Mouse (Mus musculus) heart, embryonic 12.5 days (tissue): ENCODE results near the gene Mylk. TPM values are rescaled to one million over a fixed set of nuclear protein-coding genes. Genes with fewer than 3 reads are reported as not detected.
"Not testable (repeated sequence)": the region's sequence is repeated elsewhere in the genome, so short reads cannot be mapped to it uniquely, and the experiment has no call there.

Experiments used
- ATAC-seq: fragments of 200-750 bp; cut with Nextera tagmentation; 2 replicates; pipeline ENCODE4 v1.8.0; 2017; ENCODE audit warnings: moderate TSS enrichment, moderate library complexity; ENCODE audit not compliant: insufficient number of reproducible peaks, low FRiP score
- H3K27ac ChIP-seq: fragments of 300-500 bp; sonication (generic); 2 replicates; pipeline ENCODE4 v1.5.1; 2016; ENCODE audit warnings: mild to moderate bottlenecking, moderate library complexity; ENCODE audit not compliant: poor library complexity, severe bottlenecking
- H3K27me3 ChIP-seq: fragments of 300-500 bp; sonication (generic); replicated peaks from 2 replicates; pipeline ENCODE4 v1.6.1; 2016; ENCODE audit warnings: mild to moderate bottlenecking, moderate library complexity
- H3K36me3 ChIP-seq: fragments of 300-500 bp; sonication (generic); 2 replicates; pipeline ENCODE4 v1.6.1; 2016; ENCODE audit warnings: mild to moderate bottlenecking, moderate library complexity
- H3K4me1 ChIP-seq: fragments of 300-500 bp; sonication (generic); replicated peaks from 2 replicates; pipeline ENCODE4 v1.6.1; 2016; ENCODE audit warnings: mild to moderate bottlenecking
- H3K4me2 ChIP-seq: fragments of 300-500 bp; sonication (generic); 2 replicates; pipeline ENCODE4 v1.6.1; 2016; ENCODE audit warnings: mild to moderate bottlenecking, moderate library complexity
- H3K4me3 ChIP-seq: fragments of 300-500 bp; sonication (generic); 2 replicates; pipeline ENCODE4 v1.5.1; 2016; ENCODE audit warnings: mild to moderate bottlenecking
- H3K9ac ChIP-seq: fragments of 300-500 bp; sonication (generic); 2 replicates; pipeline ENCODE4 v1.6.1; 2016; ENCODE audit warnings: mild to moderate bottlenecking, moderate library complexity
- H3K9me3 ChIP-seq: fragments of 300-500 bp; sonication (generic); replicated peaks from 2 replicates; pipeline ENCODE4 v1.6.1; 2016; ENCODE audit warnings: mild to moderate bottlenecking, moderate library complexity
- WGBS: fragments of 180-500 bp; shearing (Covaris S2); methylation state at CpG from one replicate; pipeline ENCODE4 v1.1.7; 2016; 5-methylcytosine and 5-hydroxymethylcytosine counted together
- polyA plus RNA-seq: library from polyadenylated mRNA; unstranded; fragments of >200 nt; fragmentation: Nextera tagmentation; extraction: Ambion mirVana; gene quantifications from 2 replicates; pipeline ENCODE4 v1.2.1, GENCODE M21; 2016

Mylk gene
- polyA plus RNA-seq, 1 experiment from 2014 or later, result 5.2 TPM

DNA sequence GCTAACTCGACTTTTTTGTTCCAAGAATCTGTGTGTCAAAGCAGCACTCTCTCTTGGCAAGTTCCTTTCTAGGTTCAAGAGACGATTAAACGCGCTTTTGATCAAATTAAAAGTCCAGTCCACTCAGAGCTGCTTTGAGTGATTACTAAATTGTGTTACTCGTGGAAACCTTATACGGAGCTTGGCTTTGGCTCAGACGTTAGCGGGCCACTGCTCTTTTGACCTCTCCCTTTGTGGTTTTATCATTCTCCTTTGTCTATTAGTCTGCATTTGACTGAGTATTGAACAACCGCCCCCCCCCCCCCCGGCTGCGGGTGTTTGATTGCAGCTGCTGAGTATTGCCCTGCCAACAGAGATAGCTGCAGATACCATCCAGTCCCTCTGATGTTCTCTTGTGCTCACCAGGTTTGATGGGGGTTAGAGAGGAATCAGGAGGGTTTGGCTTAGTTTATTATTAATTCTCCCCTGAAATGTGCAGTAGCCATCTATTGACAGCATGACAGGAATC is 62.8 kb downstream of the Mylk start:
- Histone ChIP-seq H3K4me2 (no peak overlapping the region), H3K36me3 (no peaks in the 10 kb centered on the region), H3K4me1 (peaks cover 17% of the 10 kb centered on the region), H3K9ac (no peak overlapping the region), H3K4me3 (no peak overlapping the region), H3K9me3 (no peaks in the 10 kb centered on the region), H3K27ac (no peak overlapping the region), H3K27me3 (peaks cover 12% of the 10 kb centered on the region; the same call in 1 of the 2 replicates)
- ATAC-seq, result no peak
- WGBS, result 41% methylated on average over 11 of the region's 11 CpGs

DNA sequence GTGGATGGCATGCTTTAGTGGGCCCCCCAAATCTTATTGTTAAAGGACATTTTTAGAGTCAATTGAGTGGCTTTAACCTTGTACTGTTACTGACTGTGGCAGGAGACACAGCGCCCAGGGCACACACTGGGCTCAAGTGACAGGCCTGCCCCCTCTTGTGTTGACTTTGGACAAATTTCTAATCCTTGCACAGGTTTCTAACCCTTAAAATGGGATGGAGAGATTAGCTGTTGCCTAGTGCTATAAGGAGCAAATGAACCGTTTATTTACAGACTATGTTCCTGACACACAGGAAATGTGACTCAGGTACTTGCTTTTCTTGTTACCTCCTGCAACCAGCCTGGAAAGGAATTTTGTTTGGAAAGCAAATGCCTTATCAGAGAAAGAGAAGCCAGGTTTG is 67.2 kb downstream of the Mylk start:
- Histone ChIP-seq H3K4me2 (no peak overlapping the region), H3K27me3 (0 out of 2 replicates have a peak, but pooled peaks cover 8% of the 10 kb centered on the region), H3K27ac (no peak overlapping the region), H3K9me3 (no peaks in the 10 kb centered on the region), H3K9ac (no peak overlapping the region), H3K4me1 (peaks cover 11% of the 10 kb centered on the region), H3K4me3 (no peak overlapping the region), H3K36me3 (no peaks in the 10 kb centered on the region)
- 57% methylated on average over 2 of the region's 2 CpGs for WGBS
- no peak for ATAC-seq

- not testable (repeated sequence) for H3K4me2 ChIP-seq, ATAC-seq
Measured at GRCm38 (mm10) chr16:34813161-34813560, 68.2 kb downstream of the Mylk start.

DNA sequence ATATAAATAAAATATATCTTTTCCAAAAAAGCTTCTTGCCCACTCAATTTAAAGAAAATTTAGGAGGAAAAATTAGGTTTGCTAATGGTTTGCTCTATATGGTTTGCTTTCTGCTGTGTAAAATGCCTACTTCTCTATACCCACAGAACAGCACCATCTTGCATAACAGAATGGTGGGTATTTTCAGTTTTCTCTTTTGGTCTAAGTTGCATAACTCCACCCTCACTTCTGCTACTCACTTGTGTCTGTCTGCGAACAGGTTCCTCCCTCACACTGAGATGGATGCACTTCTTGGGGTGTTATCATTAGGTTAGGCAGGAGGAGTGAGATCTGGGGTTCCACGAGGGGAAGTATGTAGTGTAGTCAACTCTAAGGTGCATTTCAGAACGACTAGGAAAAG is 68.6 kb downstream of the Mylk start:
- no peak overlapping the region for H3K9ac ChIP-seq
- no peaks in the 10 kb centered on the region for H3K36me3 ChIP-seq
- peaks cover 5% of the 10 kb centered on the region; the same call in 1 of the 2 replicates for H3K27me3 ChIP-seq
- no peak overlapping the region for H3K27ac ChIP-seq
- 62% methylated on average over 3 of the region's 3 CpGs for WGBS
- ATAC-seq, result no peak
- H3K9me3 ChIP-seq, result no peaks in the 10 kb centered on the region
- H3K4me1 ChIP-seq, result no peaks in the 10 kb centered on the region
- H3K4me3 ChIP-seq, result no peak overlapping the region
- no peak overlapping the region for H3K4me2 ChIP-seq

More at GRCm38 (mm10) chr16:34813161-34813560, 68.2 kb downstream of the Mylk start:
- H3K27me3 ChIP-seq, H3K9ac ChIP-seq, H3K4me1 ChIP-seq, H3K27ac ChIP-seq, H3K9me3 ChIP-seq, H3K4me3 ChIP-seq, H3K36me3 ChIP-seq: not testable (repeated sequence)

GRCm38 (mm10) chr16:34814612-34815011 is 69.6 kb downstream of the Mylk start:
- Histone ChIP-seq H3K36me3 (no peaks in the 10 kb centered on the region), H3K9ac (no peak overlapping the region), H3K4me3 (no peak overlapping the region), H3K9me3 (no peaks in the 10 kb centered on the region), H3K4me2 (no peak overlapping the region), H3K4me1 (no peaks in the 10 kb centered on the region), H3K27me3 (peaks cover 5% of the 10 kb centered on the region; the same call in 1 of the 2 replicates), H3K27ac (no peak overlapping the region)
- ATAC-seq, result no peak
- 78% methylated on average over 7 of the region's 7 CpGs for WGBS

- H3K4me1 ChIP-seq, result no peaks in the 10 kb centered on the region
- no peaks in the 10 kb centered on the region for H3K9me3 ChIP-seq
- no peak for ATAC-seq
- peaks cover 5% of the 10 kb centered on the region; the same call in 1 of the 2 replicates for H3K27me3 ChIP-seq
- H3K4me2 ChIP-seq, result no peak overlapping the region
- H3K4me3 ChIP-seq, result no peak overlapping the region
- WGBS, result 82% methylated on average over 7 of the region's 7 CpGs
- no peaks in the 10 kb centered on the region for H3K36me3 ChIP-seq
- no peak overlapping the region for H3K27ac ChIP-seq
- H3K9ac ChIP-seq, result no peak overlapping the region
Measured at GRCm38 (mm10) chr16:34816548-34816947, 71.5 kb downstream of the Mylk start.

GRCm38 (mm10) chr16:34825111-34825744 is 80.2 kb downstream of the Mylk start:
- Histone ChIP-seq H3K9ac (no peak overlapping the region), H3K27me3 (no peaks in the 10 kb centered on the region), H3K4me3 (no peak overlapping the region), H3K4me2 (no peak overlapping the region), H3K36me3 (no peaks in the 10 kb centered on the region), H3K27ac (no peak overlapping the region), H3K4me1 (no peaks in the 10 kb centered on the region), H3K9me3 (no peaks in the 10 kb centered on the region)
- ATAC-seq, result no peak
- WGBS, result 76% methylated on average over 7 of the region's 7 CpGs

- Histone ChIP-seq H3K36me3 (no peaks in the 10 kb centered on the region), H3K4me2 (no peak overlapping the region), H3K27me3 (no peaks in the 10 kb centered on the region), H3K27ac (no peak overlapping the region), H3K4me3 (no peak overlapping the region), H3K9me3 (no peaks in the 10 kb centered on the region), H3K9ac (no peak overlapping the region), H3K4me1 (no peaks in the 10 kb centered on the region)
- 33% methylated on average over 1 of the region's 1 CpGs for WGBS
- ATAC-seq, result no peak
Measured at GRCm38 (mm10) chr16:34834477-34834876, 89.5 kb downstream of the Mylk start.

DNA sequence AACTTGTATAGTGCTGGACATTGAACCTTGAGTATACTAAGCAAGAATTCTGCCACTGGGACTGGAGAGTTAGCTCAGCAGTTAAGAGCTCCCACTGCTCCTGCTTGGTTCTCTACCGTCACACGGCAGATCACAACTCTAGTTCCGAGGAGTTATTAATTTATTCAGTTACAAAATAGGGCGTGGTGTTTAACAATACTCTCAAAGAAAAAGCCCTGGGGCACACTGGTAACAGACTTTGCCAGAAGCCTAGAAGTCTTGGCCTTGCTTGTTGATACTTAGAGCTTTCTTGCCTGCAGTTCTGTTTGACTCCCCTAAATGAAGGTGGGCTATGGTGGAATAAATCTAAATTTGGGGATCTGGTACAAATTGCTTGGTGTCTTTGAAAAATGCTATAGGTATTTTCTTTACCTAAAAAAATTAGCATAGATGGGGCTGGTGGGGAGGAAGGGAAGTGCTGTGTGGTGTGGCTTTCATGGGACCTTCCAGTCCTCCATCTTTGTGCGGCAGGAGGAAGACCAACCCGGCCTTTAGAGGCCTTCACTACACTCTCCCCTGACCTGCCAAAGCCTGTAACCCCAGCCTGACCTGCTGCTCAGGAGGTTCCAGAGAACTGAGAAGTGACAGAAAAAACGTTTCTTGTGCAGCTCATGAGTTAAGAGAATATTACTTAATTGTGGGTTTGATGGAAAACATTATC is 94.1 kb downstream of the Mylk start:
- Histone ChIP-seq H3K27me3 (no peaks in the 10 kb centered on the region), H3K4me2 (no peak overlapping the region), H3K27ac (no peak overlapping the region), H3K4me3 (no peak overlapping the region), H3K36me3 (no peaks in the 10 kb centered on the region), H3K4me1 (no peaks in the 10 kb centered on the region), H3K9ac (no peak overlapping the region), H3K9me3 (no peaks in the 10 kb centered on the region; the same call in 1 of the 2 replicates)
- WGBS, result 76% methylated on average over 7 of the region's 7 CpGs
- no peak for ATAC-seq

GRCm38 (mm10) chr16:34839704-34840331 is 94.8 kb downstream of the Mylk start:
- Histone ChIP-seq H3K4me2 (no peak overlapping the region), H3K36me3 (no peaks in the 10 kb centered on the region), H3K4me1 (no peaks in the 10 kb centered on the region), H3K27ac (no peak overlapping the region), H3K9ac (no peak overlapping the region), H3K9me3 (no peaks in the 10 kb centered on the region; the same call in 1 of the 2 replicates), H3K27me3 (no peaks in the 10 kb centered on the region), H3K4me3 (no peak overlapping the region)
- 76% methylated on average over 7 of the region's 7 CpGs for WGBS
- no peak for ATAC-seq

GRCm38 (mm10) chr16:34844783-34845182 is 99.8 kb downstream of the Mylk start:
- Histone ChIP-seq H3K27ac (no peak overlapping the region), H3K27me3 (no peaks in the 10 kb centered on the region), H3K9me3 (no peaks in the 10 kb centered on the region; the same call in 1 of the 2 replicates), H3K36me3 (no peaks in the 10 kb centered on the region), H3K4me3 (no peak overlapping the region), H3K4me1 (peaks cover 7% of the 10 kb centered on the region; the same call in 1 of the 2 replicates), H3K4me2 (no peak overlapping the region), H3K9ac (no peak overlapping the region)
- WGBS, result 79% methylated on average over 6 of the region's 6 CpGs
- no peak for ATAC-seq
